Mouse (Mus musculus) brain, adult 10 weeks (tissue): Measurements from ENCODE around the gene Rpl32. TPM values are rescaled to one million over a fixed set of nuclear protein-coding genes. Genes with fewer than 3 reads are reported as not detected.

Experiments
- polyA plus RNA-seq: library from polyadenylated mRNA; stranded (reverse); fragments of 350-450 nt; fragmentation: Illumina TruSeq; extraction: RNeasy Lipid Tissue Mini Kit (QIAGEN cat#74804); gene quantifications from one replicate; pipeline ENCODE4 v1.2.3, GENCODE M21; 2015; ENCODE audit warnings: low read depth, low replicate concordance

Gene Rpl32
- 1,156 TPM for polyA plus RNA-seq

GRCm38 (mm10) chr6:115808488-115809231 is at the start of gene Rpl32:
Rpl32 (minus strand) TSS chr6:115808747.

GRCm38 (mm10) chr6:115853091-115853813 is 44.7 kb upstream of the Rpl32 start, which contains the start of the genes Mbd4 and Ift122:
Mbd4 (minus strand) TSS chr6:115853371.
Ift122 (plus strand) TSS chr6:115853470.

GRCm38 (mm10) chr6:115838161-115838597 is 29.6 kb upstream of the Rpl32 start, which contains the start of gene Efcab12:
Efcab12 (minus strand) TSS chr6:115838412.

GRCm38 (mm10) chr6:115774501-115774921 is 34.0 kb downstream of the Rpl32 start, which contains the start of gene Cand2:
Cand2 (plus strand) TSS chr6:115774538.

GRCm38 (mm10) chr6:115761995-115762756 is 46.4 kb downstream of the Rpl32 start, which contains the start of gene Tmem40:
Tmem40 (minus strand) TSS chr6:115762410.

Other genes with a start within 250 kb of the Rpl32 start
- not detected for gene Mkrn2os, start 216.2 kb downstream of the Rpl32 start, polyA plus RNA-seq
- 21.3 TPM for gene Mkrn2, start 206.8 kb downstream of the Rpl32 start, polyA plus RNA-seq
- gene Raf1, start 132.1 kb downstream of the Rpl32 start, polyA plus RNA-seq = 75.3 TPM
- gene Tmem40, start 46.3 kb downstream of the Rpl32 start, polyA plus RNA-seq = 5.3 TPM
- 1.6 TPM for gene Cand2, start 34.2 kb downstream of the Rpl32 start, polyA plus RNA-seq
- 5.6 TPM for gene Efcab12, start 29.7 kb upstream of the Rpl32 start, polyA plus RNA-seq
- 7.2 TPM for gene Mbd4, start 44.6 kb upstream of the Rpl32 start, polyA plus RNA-seq
- gene Ift122, start 44.7 kb upstream of the Rpl32 start, polyA plus RNA-seq = 19.4 TPM
- gene Rho, start 123.0 kb upstream of the Rpl32 start, polyA plus RNA-seq = 0.24 TPM
- not detected for gene H1foo, start 136.2 kb upstream of the Rpl32 start, polyA plus RNA-seq
- gene Plxnd1, start 186.3 kb upstream of the Rpl32 start, polyA plus RNA-seq = 61.0 TPM